Mouse (Mus musculus) adrenal gland, postnatal 36 days (tissue): ENCODE measurements around the gene Nudt22. TPM values are rescaled to one million over a fixed set of nuclear protein-coding genes. Genes with fewer than 3 reads are reported as not detected.

Experiments used
- DNase-seq, 2 experiments: peaks; one replicate each; pipeline ENCODE4 v3.0.0; 2021; ENCODE audit warnings: mixed read lengths in 1 of 2
- long read RNA-seq, 2 experiments: library from polyadenylated mRNA; stranded (forward); transcript quantifications; one replicate each; pipeline ENCODE4 v2.0.0; 2021; ENCODE audit warnings: borderline sequencing depth in 2 of 2
- total RNA-seq, 2 experiments: library from RNA; stranded (reverse); gene quantifications; 2 replicates each; pipeline ENCODE4 v1.2.3; 2021

The Nudt22 gene
- total RNA-seq = 10 to 100 TPM; 39.0 to 42.4 TPM
- long read RNA-seq, experiment 1, transcript Nudt22-201 (6 exons, 1,000 nt) = major isoform, 50 of 55 reads
- long read RNA-seq, experiment 1, partial matches to known transcripts = 5 of 55 reads
- long read RNA-seq, experiment 1, other reads (novel, unspliced or antisense) = 0 of 55 reads
- long read RNA-seq, experiment 2, transcript Nudt22-201 (6 exons, 1,000 nt) = major isoform, 26 of 32 reads
- long read RNA-seq, experiment 2, partial matches to known transcripts = 2 of 32 reads
- long read RNA-seq, experiment 2, other reads (novel, unspliced or antisense) = 3 of 32 reads

GRCm38 (mm10) chr19:6996006-6996405, at the start of gene Nudt22, which contains the start of gene Trpt1:
Gene Nudt22, minus strand, starts transcription at chr19:6996117.
Gene Trpt1, plus strand, starts transcription at chr19:6996131.
- peak; percentile 94 to 95 for DNase-seq

- no peak for DNase-seq
Observed at GRCm38 (mm10) chr19:7044706-7045105, 48.8 kb upstream of the Nudt22 start.

GRCm38 (mm10) chr19:7044279-7044678, 48.4 kb upstream of the Nudt22 start:
- DNase-seq = no peak

DNA sequence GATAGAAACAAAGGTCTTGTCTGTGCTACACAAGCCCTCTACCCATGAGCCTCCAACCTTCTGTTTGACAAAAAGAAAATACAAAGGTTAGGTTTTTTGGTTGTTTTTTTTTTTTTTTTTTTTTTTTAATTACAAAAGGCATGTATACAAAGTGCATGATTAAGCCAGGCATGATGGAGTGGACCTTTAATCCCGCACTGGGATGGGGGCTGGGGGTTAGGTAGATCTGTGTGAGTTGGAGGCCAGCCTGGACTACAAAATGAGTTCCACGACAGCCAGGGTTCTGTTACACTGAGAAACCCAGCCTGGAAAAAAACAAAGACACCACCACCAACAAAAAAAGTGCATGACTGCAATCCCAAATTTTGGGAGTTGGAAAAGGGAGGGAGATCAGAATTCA, 45.3 kb upstream of the Nudt22 start:
- no peak for DNase-seq

DNA sequence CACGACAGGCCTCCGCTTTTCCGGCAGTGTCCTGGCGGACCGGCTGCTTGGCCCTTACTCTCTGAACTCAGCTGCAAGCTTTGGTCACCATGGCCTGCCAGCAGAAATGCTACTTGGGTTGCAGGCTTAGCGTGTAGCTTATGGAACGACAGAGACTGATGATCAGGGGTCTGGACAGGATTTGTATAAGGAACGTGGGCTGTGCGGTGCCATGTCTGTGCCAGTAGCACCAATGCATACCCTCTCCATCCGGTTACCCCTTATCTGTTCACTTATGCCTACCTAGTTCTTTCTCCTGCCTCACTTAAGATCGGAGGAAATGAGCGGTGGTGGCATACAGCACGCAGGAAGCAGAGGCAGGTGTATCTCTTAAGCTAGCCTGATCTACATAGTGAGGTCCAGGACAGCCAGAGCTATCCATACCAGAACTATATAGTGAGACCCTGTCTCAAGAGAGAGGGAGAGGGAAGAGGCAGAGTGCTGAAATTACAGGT, 44.8 kb upstream of the Nudt22 start:
- DNase-seq = no peak

- peak; percentile 99 for DNase-seq
Observed at GRCm38 (mm10) chr19:7039841-7040636, 44.1 kb upstream of the Nudt22 start, which contains the start of gene Stip1. Gene Stip1, minus strand, starts transcription at chr19:7039967.

DNA sequence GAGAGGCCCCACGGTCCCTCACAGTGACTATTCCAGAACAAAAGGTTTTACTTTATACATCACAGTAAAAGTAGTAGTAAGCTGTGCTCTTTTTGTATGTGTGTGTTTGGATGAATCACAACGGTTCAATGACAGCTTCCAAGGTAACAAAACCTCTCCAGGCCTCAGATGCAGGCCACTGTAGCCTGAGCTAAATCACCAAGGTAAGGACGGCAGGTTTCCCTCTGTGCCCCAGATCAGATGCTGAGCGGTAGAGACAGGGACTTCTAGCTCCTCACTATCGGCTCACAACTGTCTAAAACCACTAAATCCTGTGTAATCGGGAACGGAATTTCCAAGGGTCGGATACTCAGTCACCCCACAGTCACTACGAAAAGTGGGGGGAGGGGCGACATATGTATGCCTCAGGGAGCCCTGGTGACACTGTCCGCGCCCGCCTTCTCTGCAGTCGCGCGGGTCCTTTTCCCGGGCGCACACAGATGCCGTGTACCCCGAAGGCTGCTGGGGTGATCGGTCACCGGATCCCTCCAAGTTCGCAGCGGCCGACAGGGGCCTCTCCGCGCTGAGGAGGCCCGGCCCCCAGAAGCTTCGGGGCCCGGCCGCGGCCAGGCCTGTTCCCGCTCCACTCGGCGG, 43.3 kb upstream of the Nudt22 start:
- peak; percentile 60 to 66 for DNase-seq

DNA sequence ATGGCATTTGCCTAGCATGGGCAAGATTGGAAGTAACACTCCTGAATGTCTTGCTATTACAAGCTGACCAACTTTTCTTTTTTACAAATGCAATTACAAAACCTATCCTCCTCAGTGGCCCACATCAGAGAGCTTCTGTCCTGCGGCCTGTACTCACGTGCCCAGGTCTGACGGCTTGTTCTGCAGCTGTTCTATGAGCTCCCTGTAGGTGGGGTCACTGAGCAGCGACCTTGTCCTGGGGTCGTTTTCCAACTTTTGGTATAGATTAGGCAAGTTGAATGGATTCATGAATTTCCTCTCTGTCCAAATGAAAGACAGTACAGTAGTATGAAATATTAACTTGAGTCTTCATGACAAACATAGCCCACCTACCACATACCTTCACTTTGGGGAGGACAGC, 38.1 kb upstream of the Nudt22 start:
- no peak for DNase-seq

DNA sequence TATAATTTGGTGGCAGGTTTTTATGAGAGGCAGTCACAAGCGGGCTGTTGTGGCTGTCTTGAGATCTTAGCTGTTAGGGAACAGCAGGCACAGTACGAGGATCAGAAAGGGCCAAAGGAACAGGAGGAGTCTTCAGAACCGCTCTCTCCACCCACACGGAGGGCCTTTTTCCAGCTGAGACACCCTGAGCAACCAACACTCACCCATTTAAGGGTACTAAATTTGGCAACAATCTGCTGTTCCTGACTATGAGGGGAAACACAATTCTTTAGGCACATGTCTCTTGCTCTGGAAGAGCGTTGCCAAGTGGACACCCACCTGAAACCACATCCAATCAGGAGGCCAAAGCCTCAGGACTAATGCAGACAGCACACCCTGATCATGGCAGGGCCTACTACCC, 33.6 kb upstream of the Nudt22 start:
- no peak for DNase-seq

GRCm38 (mm10) chr19:7020224-7020641, 24.3 kb upstream of the Nudt22 start:
- peak; percentile 74 to 79 for DNase-seq

- peak; percentile 21 to 39 for DNase-seq
Observed at GRCm38 (mm10) chr19:7019191-7019590, 23.3 kb upstream of the Nudt22 start, which contains the start of gene Fermt3. Gene Fermt3, minus strand, starts transcription at chr19:7019469.

DNA sequence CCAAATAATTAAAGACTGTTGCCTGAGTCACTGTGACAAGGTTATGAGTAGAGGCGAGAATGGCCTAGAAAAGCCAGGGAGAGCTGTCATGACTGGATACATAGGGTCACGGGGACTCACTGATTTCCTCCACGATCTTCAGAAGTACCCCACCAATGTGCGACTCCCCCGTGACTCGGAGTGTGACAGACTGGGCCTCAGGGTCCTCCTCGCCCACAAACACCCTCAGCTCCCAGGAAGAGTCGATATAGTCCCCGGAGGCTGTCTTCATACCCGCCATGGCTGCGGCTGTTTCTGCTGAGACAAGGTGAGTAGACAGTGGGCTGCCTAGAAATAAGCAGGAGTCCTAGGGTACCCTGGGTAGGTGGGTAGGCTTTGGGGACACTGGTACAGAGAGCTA, 22.6 kb upstream of the Nudt22 start:
- DNase-seq = no peak

DNA sequence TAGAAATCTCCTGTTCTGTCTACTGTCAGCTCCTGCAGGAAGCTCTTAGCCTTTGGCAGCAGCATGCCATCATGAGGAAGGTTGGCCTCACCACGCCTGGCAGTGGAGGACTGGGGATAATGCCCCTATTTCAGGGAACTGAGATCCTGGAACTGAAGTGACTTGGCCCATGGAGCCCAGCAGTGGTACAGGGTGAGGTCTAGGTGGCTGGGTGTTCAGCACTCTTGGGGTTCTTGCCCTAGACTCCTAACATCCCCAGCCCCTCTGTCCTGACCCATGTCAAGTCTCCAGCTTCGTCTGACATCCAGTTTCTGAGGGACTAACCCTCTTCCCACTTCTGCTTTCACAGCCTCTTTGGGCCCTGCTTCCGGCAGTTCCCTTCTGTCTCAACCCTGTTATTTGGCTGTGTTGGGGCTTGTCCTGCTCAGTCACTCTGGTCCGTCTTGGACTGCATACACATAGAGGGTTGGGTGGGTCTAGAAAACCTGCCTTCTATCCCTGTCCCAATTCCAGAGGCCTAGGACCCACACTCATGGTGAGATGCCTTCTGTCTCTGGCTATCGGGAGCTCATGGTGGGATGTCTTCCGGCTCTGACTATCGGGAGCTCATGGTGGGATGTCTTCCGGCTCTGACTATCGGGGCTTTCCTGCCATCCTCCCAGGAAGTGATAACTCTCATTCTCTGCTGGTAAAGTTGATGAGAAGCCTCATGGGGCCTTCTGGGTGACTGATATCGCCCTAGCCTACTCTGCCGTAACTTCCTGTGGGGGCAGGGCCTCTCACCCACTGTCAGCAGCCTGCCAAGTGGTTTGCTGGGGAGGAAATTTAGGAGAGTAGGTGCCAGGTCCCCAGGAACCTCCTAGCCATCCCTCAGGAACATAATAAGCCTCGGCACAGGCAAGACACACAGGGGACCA, 21.9 kb upstream of the Nudt22 start:
- no peak for DNase-seq

- DNase-seq = no peak
Observed at GRCm38 (mm10) chr19:7014481-7015135, 18.7 kb upstream of the Nudt22 start.

GRCm38 (mm10) chr19:7013984-7014383, 18.1 kb upstream of the Nudt22 start:
- DNase-seq = no peak

GRCm38 (mm10) chr19:7012426-7012825, 16.5 kb upstream of the Nudt22 start:
- DNase-seq = no peak

DNA sequence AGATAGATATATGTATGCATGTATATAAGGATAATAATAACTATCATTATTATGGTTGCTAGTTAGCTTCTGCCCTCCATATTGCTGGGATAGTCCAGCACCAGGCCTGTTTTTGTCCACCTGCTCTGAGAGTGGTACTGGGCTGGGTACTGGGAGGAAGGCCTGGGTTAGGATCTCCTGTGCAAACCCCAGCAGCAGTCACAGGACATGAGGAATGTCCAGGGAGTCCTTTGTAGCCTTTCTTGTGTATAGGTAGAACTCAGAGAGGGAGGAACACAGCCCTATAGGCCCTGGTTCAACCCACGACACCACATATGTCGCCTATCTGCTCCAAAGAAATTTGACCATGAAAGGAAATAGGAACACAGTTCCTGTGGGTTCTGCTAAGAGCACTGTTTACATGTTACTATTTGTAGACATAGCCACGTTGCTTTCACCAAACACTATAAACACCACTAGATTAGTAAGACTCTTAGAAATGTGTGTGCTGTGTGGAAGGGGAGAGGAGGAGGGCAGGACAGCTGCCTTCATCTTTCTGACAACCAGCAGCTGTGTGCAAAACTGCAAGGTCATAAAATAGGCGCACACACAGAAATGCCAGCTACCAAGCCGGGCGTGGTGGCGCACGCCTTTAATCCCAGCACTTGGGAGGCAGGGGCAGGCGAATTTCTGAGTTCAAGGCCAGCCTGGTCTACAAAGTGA, 11.1 kb upstream of the Nudt22 start:
- DNase-seq = no peak

- no peak for DNase-seq
Observed at GRCm38 (mm10) chr19:6999360-7000063, 3.6 kb upstream of the Nudt22 start.

GRCm38 (mm10) chr19:6997721-6998290, 1.9 kb upstream of the Nudt22 start:
- DNase-seq = no peak
